Mouse (Mus musculus) E14TG2a.4 (cell line): ENCODE data around the gene Med29.
A peak's percentile ranks its signal among the peaks of the same experiment; 100 is the strongest.

ENCODE experiments used
- H3K27me3 ChIP-seq: 2 replicates; pipeline ENCODE4 v1.6.1; 2014; ENCODE audit warnings: low read length, control low read depth; ENCODE audit not compliant: insufficient read depth
- H3K36me3 ChIP-seq: 2 replicates; pipeline ENCODE4 v1.6.1; 2014; ENCODE audit warnings: low read length, control low read depth; ENCODE audit not compliant: insufficient read depth
- H3K4me1 ChIP-seq: replicated peaks from 2 replicates; pipeline ENCODE4 v1.6.1; 2014; ENCODE audit warnings: low read depth, low read length, control low read depth
- H3K4me3 ChIP-seq: replicated peaks from 2 replicates; pipeline ENCODE4 v1.5.1; 2014; ENCODE audit warnings: mild to moderate bottlenecking, low read length
- H3K9me3 ChIP-seq: 2 replicates; pipeline ENCODE4 v1.6.1; 2014; ENCODE audit warnings: low read length, control low read depth
- CTCF ChIP-seq: conservative IDR thresholded peaks from 2 replicates; pipeline ENCODE4 v1.5.1; 2014; ENCODE audit warnings: low read length
- NANOG ChIP-seq: IDR thresholded peaks from 2 replicates; pipeline ENCODE4 v1.6.1; 2014; ENCODE audit warnings: borderline replicate concordance, low read length, mixed read lengths
- POU5F1 ChIP-seq: IDR thresholded peaks from 2 replicates; pipeline ENCODE4 v1.6.1; 2014; ENCODE audit warnings: low read length, borderline replicate concordance

The Med29 gene

DNA sequence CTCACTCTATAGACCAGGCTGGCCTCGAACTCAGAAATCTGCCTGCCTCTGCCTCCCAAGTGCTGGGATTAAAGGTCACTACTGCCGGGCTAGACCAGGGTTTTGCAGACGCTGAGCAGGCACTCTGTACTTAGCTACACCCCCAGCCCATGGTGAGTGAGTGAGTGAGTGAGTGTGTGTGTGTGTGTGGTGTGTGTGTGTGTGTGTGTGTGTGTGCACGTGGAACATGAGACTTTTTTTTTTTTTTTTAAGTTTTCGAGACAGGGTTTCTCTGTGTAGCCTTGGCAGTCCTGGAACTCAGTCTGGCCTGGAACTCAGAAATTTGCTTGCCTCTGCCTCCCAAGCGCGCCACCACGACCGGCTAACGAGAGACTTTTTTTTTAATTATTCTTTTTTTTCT, 17.9 kb downstream of the Med29 start:
- peak overlapping the region; percentile 89; the same call in 1 of the 2 replicates for H3K4me3 ChIP-seq
- TF ChIP-seq POU5F1 (no peak), NANOG (no peak), CTCF (no peak)
- peaks cover 15% of the 10 kb centered on the region for H3K27me3 ChIP-seq
- no peaks in the 10 kb centered on the region for H3K9me3 ChIP-seq
- H3K4me1 ChIP-seq = peaks cover 72% of the 10 kb centered on the region
- H3K36me3 ChIP-seq = peaks cover 24% of the 10 kb centered on the region

DNA sequence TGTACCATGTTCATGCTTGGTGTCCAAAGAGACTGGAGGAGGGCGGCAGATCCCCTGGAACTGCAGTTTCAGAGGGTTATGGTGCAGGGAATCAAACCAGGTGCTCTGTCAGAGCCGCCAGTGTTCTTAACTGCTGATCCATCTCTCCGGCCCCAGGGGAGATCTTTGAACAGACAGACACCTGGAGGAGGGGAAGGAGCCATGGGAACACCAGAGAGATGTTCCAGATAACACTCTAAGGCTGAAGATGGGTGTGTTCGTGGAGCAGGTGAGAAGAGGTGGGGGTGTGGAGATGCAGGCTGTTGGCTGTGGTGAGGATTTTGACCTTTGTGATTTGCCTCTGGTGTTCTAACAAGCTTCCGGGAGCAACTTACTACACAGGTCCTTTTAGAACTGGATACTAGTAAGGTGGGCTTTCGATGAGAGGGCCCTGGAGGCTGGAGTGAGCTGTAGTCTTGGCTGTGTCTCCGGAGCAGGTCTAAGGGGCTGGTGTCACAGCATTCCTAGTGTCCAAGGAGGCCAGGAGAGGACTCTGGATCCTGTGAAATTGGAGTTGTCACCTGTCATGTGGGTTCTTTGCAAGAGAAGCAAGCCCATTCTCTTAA, 18.5 kb downstream of the Med29 start:
- Histone ChIP-seq H3K9me3 (no peaks in the 10 kb centered on the region), H3K27me3 (peaks cover 19% of the 10 kb centered on the region), H3K4me3 (no peak overlapping the region), H3K36me3 (peaks cover 31% of the 10 kb centered on the region), H3K4me1 (peaks cover 68% of the 10 kb centered on the region)
- TF ChIP-seq POU5F1 (no peak), CTCF (no peak), NANOG (no peak)

DNA sequence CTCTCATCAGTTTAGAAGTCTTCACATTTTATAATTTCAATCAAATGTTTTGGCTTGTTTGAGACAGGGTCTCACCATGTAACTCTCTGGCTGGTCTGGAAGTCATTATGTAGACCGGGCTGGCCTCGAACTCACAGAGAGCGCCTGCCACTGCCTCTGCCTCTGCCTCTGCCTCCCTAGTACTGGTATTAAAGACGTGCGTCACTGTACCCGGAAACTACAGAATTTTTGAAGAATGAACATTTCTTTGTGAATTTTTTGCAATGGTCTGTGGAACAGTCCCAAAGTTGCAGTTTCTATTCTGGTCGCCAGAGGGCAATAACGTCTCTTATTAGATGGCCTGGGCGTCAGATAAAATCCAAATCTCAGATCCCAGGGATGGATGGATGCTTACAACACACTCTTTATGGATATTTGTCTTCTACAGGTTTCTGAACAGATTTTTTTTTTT, 19.4 kb downstream of the Med29 start:
- peaks cover 38% of the 10 kb centered on the region for H3K36me3 ChIP-seq
- H3K27me3 ChIP-seq = peaks cover 23% of the 10 kb centered on the region
- TF ChIP-seq CTCF (peak; percentile 86), NANOG (no peak)
- no peaks in the 10 kb centered on the region for H3K9me3 ChIP-seq
- H3K4me3 ChIP-seq = peak overlapping the region; percentile 89
- peaks cover 63% of the 10 kb centered on the region for H3K4me1 ChIP-seq

DNA sequence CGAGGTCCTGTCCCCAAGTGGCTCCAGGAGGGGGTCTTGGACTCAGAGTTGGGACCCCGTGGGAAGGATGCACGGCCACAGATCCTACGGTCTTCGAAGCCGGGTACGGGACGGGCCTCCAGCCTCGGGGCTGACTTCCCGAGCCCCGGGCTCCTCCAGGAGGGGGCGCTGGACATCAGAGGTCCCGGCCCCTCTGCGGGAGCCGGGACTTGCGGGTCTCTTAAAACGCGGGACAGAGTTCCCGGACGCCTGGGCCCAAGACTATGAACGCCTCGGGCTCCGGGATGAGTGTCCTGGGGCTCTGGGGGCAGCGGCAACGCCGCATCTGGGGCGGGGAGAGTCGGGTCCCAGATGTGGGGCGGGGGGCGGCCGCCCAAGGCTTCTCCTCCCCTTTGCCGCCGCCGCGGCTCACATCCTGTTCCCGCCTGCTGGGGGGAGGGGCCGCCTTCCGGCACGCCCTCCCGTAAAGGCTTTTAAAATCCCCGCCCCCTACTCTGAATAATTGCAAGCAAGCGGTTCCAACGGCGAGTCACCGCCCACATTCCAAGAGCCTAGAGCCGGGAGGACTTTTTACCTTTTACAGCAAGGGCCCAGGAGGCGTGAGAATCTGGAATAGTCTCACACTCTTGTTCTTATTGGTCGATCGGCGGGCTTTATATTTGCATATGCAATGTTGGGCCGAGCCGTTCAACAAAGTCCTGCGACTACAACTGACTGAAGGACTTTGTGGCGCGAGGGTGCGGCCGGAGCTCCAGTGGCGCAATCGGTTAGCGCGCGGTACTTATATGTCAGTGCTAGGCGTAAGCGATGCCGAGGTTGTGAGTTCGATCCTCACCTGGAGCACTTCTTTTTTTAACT, 20.0 kb downstream of the Med29 start, which contains the start of gene Plekhg2:
Plekhg2 (minus strand) TSS at position 349 of the 858 bp plus-strand sequence.
- H3K4me1 ChIP-seq = peaks cover 63% of the 10 kb centered on the region
- H3K9me3 ChIP-seq = no peaks in the 10 kb centered on the region
- H3K4me3 ChIP-seq = peak within 1 kb of the TSS; percentile 89
- H3K27me3 ChIP-seq = peaks cover 23% of the 10 kb centered on the region
- peaks cover 38% of the 10 kb centered on the region for H3K36me3 ChIP-seq
- TF ChIP-seq POU5F1 = no peak
- TF ChIP-seq CTCF = peak; percentile 48

DNA sequence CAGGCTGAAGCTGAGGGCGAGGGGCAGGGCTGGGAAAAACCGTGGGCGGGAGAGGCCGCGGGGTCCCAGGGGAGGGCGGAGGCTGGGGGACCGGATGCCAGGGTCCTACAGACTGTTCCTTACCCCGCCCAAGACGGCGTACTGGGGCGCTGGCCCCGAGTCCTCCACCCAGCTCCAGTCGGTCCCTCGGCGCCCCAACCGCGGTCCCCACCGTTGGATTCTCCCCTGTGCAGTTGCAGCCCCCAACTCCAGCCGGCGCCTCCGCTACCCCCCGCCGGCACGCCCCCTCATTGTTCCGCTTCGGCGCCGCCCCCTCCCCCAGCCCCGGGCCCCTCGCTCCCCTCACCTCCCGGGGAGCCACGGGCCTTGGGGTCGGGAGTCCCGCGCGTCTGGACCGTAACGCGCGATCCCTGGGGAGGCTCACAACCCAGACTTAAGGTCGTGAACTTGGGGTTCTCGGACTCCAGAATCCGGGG, 21.0 kb downstream of the Med29 start:
- no peaks in the 10 kb centered on the region for H3K9me3 ChIP-seq
- H3K4me3 ChIP-seq = peak overlapping the region; percentile 89
- peaks cover 56% of the 10 kb centered on the region for H3K4me1 ChIP-seq
- TF ChIP-seq POU5F1 (no peak), CTCF (no peak), NANOG (no peak)
- peaks cover 42% of the 10 kb centered on the region for H3K36me3 ChIP-seq
- H3K27me3 ChIP-seq = peaks cover 25% of the 10 kb centered on the region

DNA sequence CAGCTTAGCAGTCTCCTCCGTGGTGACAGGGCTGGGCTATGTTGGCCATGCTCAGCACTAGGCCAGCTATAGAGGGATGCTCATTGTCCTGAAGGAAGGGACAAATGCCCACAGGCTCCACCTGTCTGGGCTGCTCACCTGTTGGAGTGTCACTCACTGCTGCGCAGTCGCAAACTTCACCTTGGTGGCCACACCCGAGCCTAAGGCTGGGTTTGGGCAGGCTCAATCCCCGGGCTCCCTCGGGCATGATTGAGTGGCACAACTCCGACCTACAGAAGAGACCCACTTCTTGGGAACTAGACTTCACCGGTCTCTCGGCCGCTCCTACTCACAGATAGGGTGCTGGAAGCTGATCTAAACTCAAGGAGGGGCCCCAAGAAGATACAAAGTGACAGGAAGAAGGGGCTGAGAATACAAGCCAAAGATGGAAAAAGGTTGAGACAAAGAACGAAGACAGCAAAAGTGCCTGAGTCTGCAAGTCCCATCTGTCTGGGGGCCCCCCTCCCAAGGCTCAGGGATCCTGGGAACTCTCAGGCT, 21.5 kb downstream of the Med29 start:
- Histone ChIP-seq H3K9me3 (no peaks in the 10 kb centered on the region), H3K27me3 (peaks cover 29% of the 10 kb centered on the region), H3K4me1 (peaks cover 52% of the 10 kb centered on the region), H3K4me3 (peak overlapping the region; percentile 89), H3K36me3 (peaks cover 46% of the 10 kb centered on the region)
- TF ChIP-seq NANOG (no peak), CTCF (no peak), POU5F1 (no peak)

DNA sequence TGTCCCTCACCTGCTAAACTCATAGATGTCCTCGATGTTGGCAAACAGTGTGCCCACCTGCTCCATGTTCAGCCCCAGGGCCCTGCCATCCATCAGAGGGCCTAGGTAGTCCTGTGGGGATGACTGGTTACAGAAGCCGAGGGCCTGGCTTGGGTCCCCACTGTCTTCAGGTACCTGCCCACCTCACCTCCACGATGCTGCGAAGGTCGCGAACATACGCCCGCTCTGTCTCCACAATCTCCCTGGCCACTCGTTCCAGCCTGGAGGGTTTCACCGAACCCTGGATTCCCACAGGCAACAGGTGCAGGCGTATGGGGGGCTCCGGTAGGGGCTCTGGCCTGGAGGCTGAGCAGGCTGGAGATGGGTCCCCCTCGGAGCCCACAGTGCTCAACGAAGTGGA, 22.5 kb downstream of the Med29 start:
- peaks cover 38% of the 10 kb centered on the region for H3K27me3 ChIP-seq
- H3K9me3 ChIP-seq = no peaks in the 10 kb centered on the region
- peaks cover 52% of the 10 kb centered on the region for H3K4me1 ChIP-seq
- TF ChIP-seq NANOG = no peak
- no peak for TF ChIP-seq CTCF
- TF ChIP-seq POU5F1 = no peak
- no peak overlapping the region for H3K4me3 ChIP-seq
- peaks cover 47% of the 10 kb centered on the region for H3K36me3 ChIP-seq

DNA sequence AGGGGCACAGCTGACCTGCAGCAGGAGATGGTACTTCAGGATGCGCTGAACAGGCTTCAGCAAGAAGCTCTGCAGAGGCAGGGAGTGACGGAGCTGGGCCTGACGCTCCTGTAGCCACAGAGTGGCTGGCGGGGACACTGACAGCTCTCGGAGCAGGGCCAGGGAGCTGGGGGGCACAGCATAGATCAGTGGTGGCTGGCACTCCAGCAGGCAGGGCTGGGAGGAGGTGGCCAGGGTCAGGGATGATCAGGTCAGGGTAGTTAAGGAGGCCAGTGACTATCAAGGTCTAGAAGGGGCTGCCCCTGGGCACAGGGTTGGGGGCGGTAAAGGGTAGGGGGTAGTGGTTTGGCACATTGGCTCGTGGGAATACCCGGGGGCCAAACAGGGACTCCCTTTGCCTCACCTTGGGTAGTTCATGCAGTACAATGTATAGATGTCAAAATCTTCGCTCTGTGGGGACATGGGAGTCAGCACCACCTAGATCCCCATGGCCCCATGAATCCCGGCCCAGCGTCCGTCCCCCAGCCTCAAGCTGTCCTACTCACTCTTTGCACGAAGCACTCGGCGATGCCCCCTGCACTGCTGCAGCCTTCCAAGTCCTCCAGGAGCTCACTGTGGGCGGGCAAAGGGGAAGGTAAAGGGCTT, 24.1 kb downstream of the Med29 start:
- TF ChIP-seq CTCF = no peak
- Histone ChIP-seq H3K27me3 (peaks cover 51% of the 10 kb centered on the region), H3K4me1 (peaks cover 36% of the 10 kb centered on the region), H3K9me3 (no peaks in the 10 kb centered on the region), H3K36me3 (peaks cover 62% of the 10 kb centered on the region), H3K4me3 (no peak overlapping the region)
